Mouse (Mus musculus) forebrain, embryonic 11.5 days (tissue): Measurements from ENCODE around the gene Adat2. TPM values are rescaled to one million over a fixed set of nuclear protein-coding genes. Genes with fewer than 3 reads are reported as not detected.

ENCODE experiments used
- polyA plus RNA-seq: library from polyadenylated mRNA; unstranded; fragments of >200 nt; fragmentation: Nextera tagmentation; extraction: Ambion mirVana; gene quantifications from 2 replicates; pipeline ENCODE4 v1.2.1, GENCODE M21; 2014

Adat2 gene
- polyA plus RNA-seq, 1 experiment from 2014 or later, result 3.4 TPM

Other genes with a start within 250 kb of the Adat2 start
- gene Phactr2, start 78.5 kb upstream of the Adat2 start, polyA plus RNA-seq, result 16.7 and 17.7 TPM in 2 replicates
- gene Fuca2, start 53.4 kb upstream of the Adat2 start, polyA plus RNA-seq, result 21.5 and 24.7 TPM in 2 replicates
- 25.0 and 26.3 TPM in 2 replicates for gene Pex3, start 248 bp downstream of the Adat2 start, polyA plus RNA-seq